Mouse (Mus musculus) kidney, adult 2 months (tissue): ENCODE measurements at regions not wholly inside any gene's neighbourhood (a gene's known extent, or its start where the extent isn't known, plus 50 kb on each side); places are given as distances from the start of the nearest gene placed in this dataset.

Experiments used
- CTCF ChIP-seq: fragments of 200-500 bp; conservative IDR thresholded peaks from 2 replicates; pipeline ENCODE4 v1.5.1; 2011; ENCODE audit warnings: low read depth, mild to moderate bottlenecking, control low read depth, low read length, moderate library complexity, mixed read lengths; ENCODE audit not compliant: insufficient read depth, insufficient read length
- POLR2A ChIP-seq: fragments of 200-500 bp; IDR thresholded peaks from one replicate; pipeline ENCODE4 v1.6.1; 2011; ENCODE audit warnings: low read depth, low read length, control low read depth

DNA sequence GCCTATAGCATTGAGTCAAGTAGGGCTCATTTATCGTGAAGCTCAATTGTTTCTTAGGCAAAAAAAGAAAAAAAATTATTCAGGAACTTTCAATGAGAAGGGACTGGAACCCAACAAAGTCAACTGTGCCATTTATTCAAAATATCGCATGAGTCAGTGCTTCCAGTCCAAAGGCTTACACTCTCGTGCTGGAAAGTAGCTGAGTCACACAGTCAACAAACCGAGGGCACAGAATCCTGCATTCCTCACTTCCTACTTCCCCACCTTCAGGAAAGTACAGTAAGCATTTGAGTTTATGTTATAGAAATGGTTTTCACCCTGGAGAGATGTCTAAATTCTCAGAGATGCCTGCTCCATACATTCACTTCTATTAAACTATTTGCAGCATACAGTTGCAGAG, 194.3 kb upstream of the Impad1 start:
- TF ChIP-seq CTCF (no peak), POLR2A (no peak)
